Mouse (Mus musculus) cerebellum, adult 2 months (tissue): ENCODE results near the gene Dock4.

Experiments used
- CTCF ChIP-seq: fragments of 200-500 bp; IDR thresholded peaks from 2 replicates; pipeline ENCODE4 v1.5.1; 2011; ENCODE audit warnings: low read depth, mild to moderate bottlenecking, control low read depth, low read length, moderate library complexity, borderline replicate concordance; ENCODE audit not compliant: insufficient read depth
- POLR2A ChIP-seq: fragments of 200-500 bp; IDR thresholded peaks from 2 replicates; pipeline ENCODE4 v1.6.1; 2011; ENCODE audit warnings: low read length, control low read depth, borderline replicate concordance; ENCODE audit not compliant: insufficient read depth

GRCm38 (mm10) chr12:40836924-40837323 is 391.2 kb downstream of the Dock4 start:
- no peak for TF ChIP-seq CTCF
- no peak for TF ChIP-seq POLR2A
